Mouse (Mus musculus) mouse embryonic stem cell (cell line): Measurements from ENCODE around the gene Ypel1.

Source experiments
- in situ Hi-C, 2 experiments: fragments of 300-500 bp; cut with MboI; formaldehyde crosslinking; loops; 1 replicate in 1 of 2; 3 replicates in 1 of 2; pipeline ENCODE4 v1.14.3; 2019 to 2020; ENCODE audit warnings: low sequenced_read_pairs in 2 of 2, low pct_unique_long_range_greater_than_20kb in 1 of 2, mixed read lengths in 1 of 2; ENCODE audit not compliant: unreplicated experiment in 1 of 2

Ypel1 gene

GRCm38 (mm10) chr16:17069511-17070443 lies at the start of gene Ypel1:
TSS of gene Ypel1 (plus strand) at chr16:17069696.
- in situ Hi-C loops = no loop called here

GRCm38 (mm10) chr16:17024469-17025148 lies 44.9 kb upstream of the Ypel1 start:
- in situ Hi-C loops = no loop called here

- in situ Hi-C loops = no loop called here
Observed at GRCm38 (mm10) chr16:17029971-17030695, 39.4 kb upstream of the Ypel1 start.

GRCm38 (mm10) chr16:17033754-17034153 lies 35.7 kb upstream of the Ypel1 start:
- in situ Hi-C loops = no loop called here

- in situ Hi-C loops = no loop called here
Observed at GRCm38 (mm10) chr16:17040716-17041115, 28.8 kb upstream of the Ypel1 start.

- in situ Hi-C loops = no loop called here
Observed at GRCm38 (mm10) chr16:17041417-17041816, 28.1 kb upstream of the Ypel1 start.

- in situ Hi-C loops = no loop called here
Observed at GRCm38 (mm10) chr16:17044320-17044719, 25.2 kb upstream of the Ypel1 start.

GRCm38 (mm10) chr16:17045287-17045686 lies 24.2 kb upstream of the Ypel1 start:
- in situ Hi-C loops = no loop called here

GRCm38 (mm10) chr16:17049886-17050285 lies 19.6 kb upstream of the Ypel1 start:
- in situ Hi-C loops = no loop called here

- in situ Hi-C loops = no loop called here
Observed at GRCm38 (mm10) chr16:17052087-17052486, 17.4 kb upstream of the Ypel1 start.

- in situ Hi-C loops = no loop called here
Observed at GRCm38 (mm10) chr16:17053903-17054302, 15.6 kb upstream of the Ypel1 start.

GRCm38 (mm10) chr16:17055584-17055983 lies 13.9 kb upstream of the Ypel1 start:
- in situ Hi-C loops = no loop called here

GRCm38 (mm10) chr16:17062338-17062737 lies 7.2 kb upstream of the Ypel1 start:
- in situ Hi-C loops = no loop called here

- in situ Hi-C loops = no loop called here
Observed at GRCm38 (mm10) chr16:17067552-17067951, 1.9 kb upstream of the Ypel1 start.

GRCm38 (mm10) chr16:17070716-17071115 lies 1.2 kb downstream of the Ypel1 start:
- in situ Hi-C loops = no loop called here

- in situ Hi-C loops = no loop called here
Observed at GRCm38 (mm10) chr16:17073000-17073399, 3.5 kb downstream of the Ypel1 start.

GRCm38 (mm10) chr16:17076301-17076700 lies 6.8 kb downstream of the Ypel1 start:
- in situ Hi-C loops = no loop called here

- in situ Hi-C loops = no loop called here
Observed at GRCm38 (mm10) chr16:17076869-17077268, 7.4 kb downstream of the Ypel1 start.

GRCm38 (mm10) chr16:17078101-17078500 lies 8.6 kb downstream of the Ypel1 start:
- in situ Hi-C loops = no loop called here
